Mouse (Mus musculus) adrenal gland, adult (tissue): Measurements from ENCODE around the gene Gm5741.

Source experiments
- DNase-seq, 2 experiments: peaks; one replicate each; pipeline ENCODE4 v3.0.0; 2022 to 2023; ENCODE audit warnings: low spot score in 1 of 2; ENCODE audit not compliant: inconsistent age in 2 of 2

Gene Gm5741

DNA sequence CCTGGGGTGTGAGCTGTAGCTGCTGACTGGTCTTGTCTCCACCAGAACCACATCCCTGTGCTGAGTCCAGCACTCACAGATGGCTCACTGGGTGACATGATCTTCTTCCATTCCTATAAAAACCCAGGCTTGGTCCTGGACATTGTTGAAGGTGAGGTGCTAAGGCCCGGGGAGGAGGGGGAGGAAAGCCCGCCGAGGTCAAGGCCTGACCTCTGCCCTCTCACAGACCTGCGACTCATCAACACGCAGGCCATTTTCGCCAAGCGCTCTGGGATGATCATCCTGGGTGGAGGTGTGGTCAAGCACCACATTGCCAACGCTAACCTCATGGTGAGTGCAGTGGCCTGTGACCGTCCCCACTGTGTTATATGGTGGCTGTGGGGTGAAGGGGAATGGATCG lies 6.4 kb upstream of the Gm5741 start:
- DNase-seq: no peak

DNA sequence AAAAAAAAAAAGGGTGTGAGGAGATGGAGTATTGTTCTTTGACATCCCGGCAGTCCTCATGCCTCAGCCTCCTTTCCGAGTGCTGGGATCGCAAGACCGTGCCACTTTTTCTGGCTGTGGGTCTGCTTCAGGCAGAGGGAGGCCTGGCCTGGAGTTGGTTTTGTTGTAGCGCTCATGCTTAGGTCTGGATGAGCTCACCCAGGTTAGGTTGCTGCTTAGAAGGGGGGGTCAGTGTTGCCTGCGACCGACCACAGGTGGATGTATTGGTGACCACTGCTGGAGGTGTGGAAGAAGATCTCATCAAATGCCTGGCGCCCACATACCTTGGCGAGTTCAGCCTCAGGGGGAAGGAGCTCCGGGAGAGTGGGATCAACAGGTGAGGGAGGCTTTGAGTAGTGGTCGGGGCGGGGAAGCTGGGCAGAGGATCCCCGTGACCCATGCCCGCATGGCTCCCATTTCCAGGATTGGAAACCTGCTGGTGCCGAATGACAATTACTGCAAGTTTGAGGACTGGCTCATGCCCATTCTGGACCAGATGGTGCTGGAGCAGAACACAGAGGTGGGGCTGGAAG lies 5.3 kb upstream of the Gm5741 start:
- no peak for DNase-seq

DNA sequence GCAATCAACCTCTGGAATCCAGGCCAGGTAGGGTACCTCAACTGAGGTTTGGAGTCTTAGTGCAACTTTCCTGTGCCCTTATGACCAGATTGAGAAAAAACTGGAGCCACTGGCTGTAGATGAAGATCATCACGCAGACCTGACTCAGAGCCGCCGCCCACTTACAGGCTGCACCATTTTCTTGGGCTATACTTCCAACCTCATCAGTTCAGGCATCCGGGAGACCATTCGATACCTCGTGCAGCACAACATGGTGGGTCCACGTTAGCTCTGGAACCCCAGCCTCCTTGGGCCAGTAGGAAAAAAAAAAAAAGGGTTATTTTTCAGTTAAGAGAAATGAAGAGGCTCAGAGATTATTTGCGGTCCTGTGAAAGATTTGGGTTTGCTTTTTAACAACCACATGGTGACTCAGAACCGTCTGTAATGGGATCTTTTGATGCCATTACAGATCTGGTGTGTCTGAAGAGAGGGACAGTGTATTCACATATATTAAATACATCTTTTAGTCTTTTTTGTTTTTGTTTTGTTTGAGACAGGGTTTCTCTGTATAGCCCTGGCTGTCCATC lies 4.7 kb upstream of the Gm5741 start:
- DNase-seq: no peak

DNA sequence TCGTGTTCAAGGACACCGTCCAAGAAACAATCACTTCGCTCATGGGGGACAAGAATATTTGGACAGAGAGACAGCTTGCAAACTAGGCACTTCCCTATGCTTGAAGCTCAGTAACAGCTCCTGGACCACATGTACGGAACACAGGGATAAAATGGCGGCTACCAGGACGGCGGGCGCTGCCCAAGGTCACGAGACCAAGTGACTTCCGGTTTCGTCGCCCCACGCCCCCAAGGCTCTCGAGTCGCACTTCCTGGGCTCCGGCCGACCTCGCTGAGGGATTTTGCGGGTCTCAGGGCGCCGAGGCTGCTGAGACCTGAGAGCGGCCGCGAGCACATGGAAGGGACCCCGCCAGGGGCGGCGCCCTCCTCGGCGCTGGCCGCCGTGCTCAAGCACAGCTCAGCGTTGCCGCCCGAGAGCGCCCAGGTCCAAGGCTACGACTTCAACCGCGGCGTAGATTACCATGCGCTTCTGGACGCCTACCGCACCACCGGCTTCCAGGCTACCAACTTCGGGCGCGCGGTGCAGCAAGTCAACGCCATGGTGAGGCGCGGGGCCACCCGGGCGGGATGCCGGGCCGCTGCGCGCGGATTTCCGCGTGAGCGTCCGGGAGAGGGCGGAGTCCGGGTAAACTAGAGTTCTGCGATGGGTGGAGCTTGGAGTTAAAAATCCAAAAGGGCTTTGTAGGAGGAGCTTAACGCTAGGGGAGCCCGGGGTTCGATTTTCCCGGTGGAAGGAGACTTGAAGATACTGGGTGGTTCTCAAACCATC lies 3.9 kb upstream of the Gm5741 start, which contains the start of gene Dhps:
TSS of gene Dhps (plus strand) at position 244 of the 768 bp plus-strand sequence.
- DNase-seq: peak; percentile 93 to 96

DNA sequence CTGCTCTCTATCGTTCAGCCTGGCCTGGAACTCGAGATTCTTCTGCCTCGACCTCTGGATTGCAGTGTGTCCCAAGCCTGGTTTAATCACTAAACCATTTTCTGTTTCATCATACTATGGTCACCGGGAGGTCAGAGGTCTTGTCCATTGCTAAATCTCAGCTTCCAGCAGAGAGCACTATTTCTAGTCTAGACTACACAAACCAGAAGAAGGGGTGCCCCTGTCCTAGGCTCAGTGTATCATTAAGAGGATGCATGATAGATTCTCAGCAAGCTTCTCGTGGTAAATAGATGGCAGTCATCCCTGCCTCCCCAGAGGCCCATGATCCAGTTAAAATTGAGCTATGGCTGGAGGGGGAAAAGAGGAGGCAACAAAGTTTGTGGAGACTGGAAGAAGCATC lies 3.3 kb upstream of the Gm5741 start:
- DNase-seq: peak in 1 of 2 experiments; percentile 71

DNA sequence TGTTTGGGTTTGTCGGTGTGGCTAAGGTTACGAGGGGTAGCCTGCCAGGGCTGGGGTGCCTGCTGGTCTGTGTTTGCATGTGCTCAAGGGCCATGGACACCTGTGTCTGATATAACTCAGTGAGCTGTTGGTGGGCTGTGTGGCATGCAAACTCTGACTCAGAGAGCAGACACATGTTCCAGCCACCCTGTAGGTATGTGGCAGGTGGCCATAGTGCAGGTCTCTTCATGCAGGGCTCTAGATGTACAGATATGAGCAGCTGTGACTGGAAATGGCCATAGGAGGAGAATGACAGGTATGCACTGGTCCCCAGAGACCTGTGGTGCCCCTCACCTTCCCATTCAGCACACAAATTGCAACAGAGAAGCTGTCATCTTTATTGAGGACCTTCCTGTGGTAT lies 627 bp downstream of the Gm5741 start:
- no peak for DNase-seq

DNA sequence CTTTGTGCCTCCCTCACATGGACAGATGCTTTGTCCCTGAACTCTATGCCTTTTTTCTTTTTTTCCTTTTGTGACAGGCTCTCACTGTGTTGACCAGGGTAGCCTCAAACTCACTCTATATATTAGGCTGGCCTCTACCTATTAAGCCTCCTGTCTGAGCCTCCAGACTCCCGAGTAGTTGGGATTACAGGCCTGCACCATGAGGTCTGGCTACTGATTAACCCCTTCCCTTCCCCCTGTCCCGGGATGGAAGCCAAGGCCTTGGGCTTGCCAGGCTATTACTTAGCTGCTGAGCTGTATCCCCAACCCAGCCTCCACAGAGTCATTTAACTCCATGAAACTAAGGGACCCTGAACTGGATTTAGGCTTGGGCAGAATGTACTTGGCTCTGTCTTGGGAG lies 2.6 kb downstream of the Gm5741 start:
- no peak for DNase-seq

DNA sequence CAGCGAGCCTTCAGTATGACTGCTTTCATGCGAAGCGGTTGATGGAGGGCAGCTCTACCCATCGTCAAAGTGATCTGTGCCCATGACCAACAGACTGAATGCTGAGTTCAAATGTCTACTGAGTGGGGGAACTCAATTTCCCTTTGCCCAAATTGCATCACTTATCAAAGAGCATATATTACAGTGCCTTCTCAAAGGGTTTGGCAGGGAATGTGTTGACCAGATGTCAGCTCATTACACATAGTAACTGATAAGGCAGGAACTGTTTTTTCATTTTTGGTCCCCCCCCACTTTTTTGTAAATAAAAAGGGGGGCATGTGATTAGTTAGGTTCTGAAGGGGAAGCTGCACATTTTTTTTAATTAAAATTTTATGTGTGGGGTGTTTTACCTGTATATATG lies 5.2 kb downstream of the Gm5741 start:
- DNase-seq: no peak

DNA sequence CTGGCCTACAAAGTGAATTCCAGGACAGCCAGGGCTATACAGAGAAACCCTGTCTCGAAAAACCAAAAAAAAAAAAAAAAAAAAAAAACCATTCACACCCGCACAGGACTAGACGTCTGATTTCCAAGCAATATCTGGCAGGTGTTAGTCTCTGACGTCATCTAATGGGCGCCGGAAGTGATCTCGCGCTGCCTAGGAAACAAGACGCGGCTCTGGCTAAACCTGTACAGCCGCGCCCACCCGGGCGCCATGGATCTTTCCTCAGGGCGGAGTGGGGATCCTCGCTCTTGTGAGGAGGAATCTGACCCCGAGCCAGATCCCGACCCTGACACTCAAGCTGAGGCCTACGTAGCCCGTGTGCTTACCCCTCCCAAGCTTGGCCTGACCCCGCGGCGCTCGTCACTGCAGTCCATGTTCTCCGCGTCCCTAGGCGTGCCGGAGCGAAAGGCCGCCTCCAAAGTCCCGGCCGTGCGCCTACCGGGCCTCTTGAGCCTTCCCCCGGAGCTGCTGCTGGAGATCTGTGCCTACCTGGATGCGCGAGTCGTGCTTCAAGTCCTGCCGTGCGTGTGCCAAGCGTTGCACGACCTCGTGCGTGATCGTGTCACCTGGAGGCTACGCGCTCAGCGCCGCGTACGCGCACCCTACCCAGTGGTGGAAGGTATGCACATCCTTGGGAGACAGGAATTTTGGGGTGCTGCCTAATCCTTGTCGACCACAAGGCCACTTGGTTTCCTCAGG lies 7.7 kb downstream of the Gm5741 start, which contains the start of gene Fbxw9:
TSS of gene Fbxw9 (plus strand) at position 177 of the 738 bp plus-strand sequence.
- peak; percentile 89 to 96 for DNase-seq

DNA sequence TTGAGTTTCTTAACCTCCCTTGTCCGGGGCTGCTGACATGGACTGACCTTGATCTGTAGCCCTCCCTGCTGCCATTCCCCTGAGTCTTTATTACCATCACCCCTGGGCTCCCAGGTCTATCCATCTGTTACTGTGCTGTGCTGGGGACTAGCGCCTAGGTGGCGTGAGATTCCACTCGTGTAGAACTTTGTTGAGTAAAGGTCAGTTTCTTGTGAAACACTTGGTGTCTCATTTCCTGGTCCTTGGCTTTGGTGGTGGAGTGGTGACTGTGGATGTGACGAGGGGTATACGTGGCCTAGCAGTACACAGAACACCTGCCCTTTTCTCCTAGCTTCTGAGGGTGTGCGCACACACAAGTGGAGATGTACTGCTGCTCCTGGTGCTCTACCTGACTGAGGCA lies 10.4 kb downstream of the Gm5741 start:
- peak in 1 of 2 experiments; percentile 71 for DNase-seq

DNA sequence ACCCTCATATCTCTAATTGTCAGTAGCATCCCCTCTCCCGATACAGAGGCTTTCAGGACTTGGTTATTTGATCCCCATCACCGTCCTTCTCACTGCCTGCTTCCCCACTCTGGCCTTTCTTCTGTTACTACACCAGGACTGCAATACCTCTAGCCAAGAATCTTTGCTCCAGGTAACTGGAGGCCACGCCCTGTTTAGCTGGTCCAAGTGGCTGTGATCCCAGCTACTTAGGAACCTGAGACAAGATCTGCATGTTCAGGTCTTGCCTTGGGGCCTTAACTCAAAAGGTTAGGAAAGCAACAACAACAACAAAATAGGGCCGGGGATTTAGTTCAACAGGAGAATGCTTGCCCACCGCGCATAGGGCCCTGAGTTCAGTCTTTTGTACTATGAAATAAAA lies 24.2 kb downstream of the Gm5741 start:
- DNase-seq: no peak

DNA sequence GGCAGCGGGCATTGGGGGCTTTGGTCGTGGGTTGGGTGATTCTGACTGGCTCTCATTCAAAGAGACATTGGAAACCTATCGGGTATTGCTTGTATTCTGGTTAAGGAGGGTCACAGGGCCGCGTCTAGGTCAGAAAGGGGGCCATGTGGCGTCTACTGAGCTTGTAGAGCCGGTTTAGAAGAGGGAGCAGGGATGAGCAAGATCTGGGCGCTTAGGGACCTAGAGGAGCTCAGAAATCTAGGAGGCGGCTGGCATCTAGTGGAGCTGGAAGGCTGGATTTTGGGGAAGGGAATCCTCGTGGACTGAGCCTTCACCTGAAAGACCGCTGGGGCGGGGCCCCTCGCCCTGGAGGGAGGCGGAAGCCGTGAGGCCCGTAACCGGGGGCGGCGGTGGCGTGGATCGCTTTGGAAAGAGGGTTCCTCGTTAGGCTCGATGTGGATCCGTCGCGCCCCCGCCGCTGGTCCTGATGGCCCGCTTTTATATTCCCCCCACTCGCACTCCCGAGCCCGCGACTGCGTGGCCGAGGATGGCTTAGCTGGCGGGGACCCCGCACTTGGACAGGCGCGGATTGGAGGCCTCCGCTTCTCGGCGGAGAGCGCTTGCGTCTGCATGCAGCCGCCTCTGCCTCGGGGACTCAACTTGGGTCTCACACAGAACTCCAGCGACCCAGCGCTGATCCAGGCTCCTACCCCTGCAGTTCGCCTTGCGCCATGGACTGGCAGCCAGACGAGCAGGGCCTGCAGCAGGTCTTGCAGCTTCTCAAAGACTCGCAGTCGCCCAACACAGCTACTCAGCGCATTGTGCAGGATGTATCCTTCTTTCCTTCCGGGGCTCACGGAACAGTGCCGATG lies 29.9 kb downstream of the Gm5741 start:
- peak; percentile 63 to 88 for DNase-seq

DNA sequence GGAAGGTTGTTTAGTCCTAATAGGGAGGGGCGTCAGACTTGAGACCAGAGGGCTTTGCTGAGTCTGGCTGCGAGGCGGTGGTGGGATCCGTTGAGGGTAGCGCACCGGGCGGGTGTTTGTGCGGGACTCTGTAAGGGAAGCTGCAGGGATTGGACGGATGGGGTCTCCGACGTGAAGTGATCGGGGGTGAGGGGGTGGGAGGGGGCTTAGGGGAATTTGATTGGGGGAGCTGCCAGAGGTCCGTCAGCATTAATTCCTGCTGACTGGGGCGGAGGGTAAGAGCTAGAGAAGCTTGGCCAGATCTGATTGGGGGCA lies 30.5 kb downstream of the Gm5741 start:
- no peak for DNase-seq

DNA sequence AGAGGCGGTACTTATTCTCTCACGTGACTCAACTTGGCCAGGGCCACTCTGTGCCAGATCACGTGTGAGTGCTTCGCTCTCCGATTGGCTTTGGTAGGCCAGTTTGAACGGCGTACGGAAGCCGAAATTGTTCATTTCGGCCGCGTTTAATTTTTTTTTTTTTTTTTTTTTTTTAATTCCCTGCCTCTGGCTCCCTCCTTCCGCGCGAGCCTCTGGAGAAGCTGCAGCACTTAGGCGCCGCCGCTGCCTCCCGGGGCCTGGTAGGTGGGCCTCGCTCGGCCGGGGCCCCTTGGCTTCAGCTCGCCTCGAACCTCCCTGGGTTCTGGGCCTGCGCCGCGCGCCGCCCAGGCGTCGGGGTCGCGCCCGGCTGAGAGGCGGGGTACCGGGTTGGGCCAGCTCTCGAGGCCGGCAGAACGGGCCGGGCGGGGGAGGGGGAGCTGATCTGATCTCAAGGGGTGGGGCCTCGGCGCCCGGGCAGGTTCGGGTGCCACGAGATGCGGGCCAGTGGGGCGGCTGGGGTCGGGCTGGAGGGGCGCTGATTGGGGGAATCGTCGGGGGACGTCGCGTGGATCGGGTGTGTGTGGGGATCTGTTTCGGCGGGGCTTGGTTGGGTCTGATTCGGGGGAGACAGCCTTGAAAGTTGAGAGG lies 30.9 kb downstream of the Gm5741 start, which contains the start of gene Tnpo2:
TSS of gene Tnpo2 (plus strand) at position 198 of the 648 bp plus-strand sequence.
- DNase-seq: peak; percentile 92 to 98

DNA sequence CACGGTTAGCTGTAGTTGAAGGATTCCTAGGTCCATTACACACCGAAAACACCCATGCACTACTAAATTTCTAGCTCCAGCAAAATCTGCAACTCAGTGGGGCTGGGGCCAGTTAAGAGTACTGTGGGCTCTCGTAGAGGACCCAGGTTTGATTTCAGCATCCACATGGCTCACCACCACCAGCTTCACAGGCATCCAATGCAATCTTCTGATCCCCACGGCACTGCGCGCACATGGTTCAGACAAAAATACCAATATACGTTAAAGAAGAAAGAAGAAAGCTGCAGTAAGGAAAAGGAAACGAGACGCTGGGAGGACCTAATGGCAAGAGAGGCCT lies 31.4 kb downstream of the Gm5741 start:
- DNase-seq: no peak

DNA sequence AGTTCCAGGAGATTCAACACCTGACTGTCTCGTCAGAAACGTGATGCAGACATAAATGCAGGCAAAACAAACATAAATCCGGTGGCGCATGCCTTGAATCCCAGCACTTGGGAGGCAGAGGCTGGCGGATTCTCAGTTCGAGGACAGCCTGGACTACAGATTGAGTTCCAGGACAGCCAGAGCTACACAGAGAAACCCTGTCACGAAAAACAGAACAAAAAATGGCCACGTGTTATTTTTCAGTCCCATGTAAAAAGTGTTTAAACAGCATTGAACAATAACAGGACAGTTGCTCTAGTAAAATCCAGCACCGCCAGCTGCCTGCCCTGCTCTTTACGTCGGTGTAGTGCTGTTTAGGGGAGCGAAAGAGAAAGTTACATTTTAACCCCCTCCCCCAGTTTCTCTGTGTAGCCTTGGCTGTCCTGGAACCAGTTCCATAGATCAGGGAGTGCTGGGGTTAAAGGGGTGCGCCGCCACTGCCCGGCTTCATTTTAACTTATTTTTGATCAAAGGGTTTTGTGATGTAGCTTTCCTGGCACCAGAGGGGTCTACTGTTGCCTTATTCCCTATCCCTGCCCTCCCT lies 32.0 kb downstream of the Gm5741 start:
- peak; percentile 45 to 82 for DNase-seq

DNA sequence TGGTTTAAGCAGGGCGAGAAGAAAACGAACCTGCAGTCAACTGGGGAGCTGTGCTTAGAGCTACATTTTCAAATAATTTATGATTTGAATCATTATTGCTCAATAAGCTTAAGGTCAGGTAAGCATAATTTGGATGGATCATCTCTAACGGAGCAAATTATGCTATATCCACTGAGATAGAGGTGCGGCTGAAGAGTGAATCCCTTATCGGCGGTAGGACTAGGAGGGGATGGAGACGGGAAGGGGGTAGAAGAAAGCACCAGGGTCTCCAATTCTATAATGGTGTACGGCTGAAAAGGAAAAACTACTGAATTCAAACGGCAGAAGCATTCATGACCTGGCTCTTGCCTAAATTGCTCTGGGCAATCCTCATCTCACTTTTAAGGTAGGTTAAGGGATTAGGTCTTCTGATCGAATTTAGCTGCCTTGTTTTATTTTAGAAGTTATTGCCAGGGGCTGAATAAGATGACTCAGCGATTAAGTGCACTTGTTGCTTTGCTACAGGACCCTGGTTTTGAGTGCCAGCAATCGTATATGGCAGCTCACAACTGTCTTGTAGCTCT lies 32.5 kb downstream of the Gm5741 start:
- peak in 1 of 2 experiments; percentile 78 for DNase-seq

DNA sequence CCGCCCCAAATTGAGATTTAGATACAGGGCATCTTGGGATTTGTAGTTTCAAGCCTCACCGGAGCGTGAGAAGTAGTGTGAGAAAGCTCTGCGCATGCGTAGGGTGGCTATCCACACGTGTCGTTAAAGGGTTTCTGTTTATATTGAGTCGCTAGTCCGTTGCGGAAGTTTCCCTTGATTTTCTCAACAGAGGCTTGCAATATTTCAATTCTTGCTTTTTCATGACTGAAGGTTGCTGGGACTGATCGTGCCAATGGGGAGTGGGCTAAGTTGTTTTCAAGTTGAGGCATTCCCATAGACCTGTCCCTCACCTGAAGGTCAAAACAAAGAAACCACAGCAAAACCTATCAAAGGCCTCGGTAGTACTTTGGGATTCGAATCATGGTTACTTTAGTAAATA lies 33.0 kb downstream of the Gm5741 start:
- DNase-seq: peak; percentile 74 to 89

DNA sequence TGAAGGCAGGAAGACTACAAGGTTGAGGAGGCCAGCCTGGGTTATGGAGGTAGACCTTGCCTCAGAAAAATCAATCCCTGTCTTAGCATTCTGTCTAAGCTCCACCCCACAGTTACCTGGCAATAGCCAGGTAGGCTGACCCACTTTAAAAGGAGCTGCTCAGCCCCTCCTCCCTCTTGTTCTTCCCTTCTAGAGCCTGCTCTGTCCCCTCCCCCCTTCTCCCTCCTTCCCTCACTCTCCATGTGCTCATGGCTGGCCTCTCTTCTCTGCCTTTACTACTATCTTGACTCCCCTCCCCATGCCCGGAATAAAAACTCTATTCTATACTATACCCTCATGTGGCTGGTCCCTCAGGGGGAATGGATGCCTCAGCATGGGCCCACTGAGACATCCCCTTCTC lies 33.9 kb downstream of the Gm5741 start:
- DNase-seq: peak in 1 of 2 experiments; percentile 43
